Mouse (Mus musculus) gastrocnemius, adult 2 months (tissue): ENCODE results near the gene Fam168a. TPM values are rescaled to one million over a fixed set of nuclear protein-coding genes. Genes with fewer than 3 reads are reported as not detected.

Source experiments
- DNase-seq: peaks from one replicate; pipeline ENCODE4 v3.0.0; 2022
- H3K27ac ChIP-seq: fragments of 200-600 bp; 2 replicates; pipeline ENCODE4 v1.8.1; 2022; ENCODE audit warnings: mild to moderate bottlenecking
- H3K4me3 ChIP-seq: fragments of 200-600 bp; 2 replicates; pipeline ENCODE4 v1.8.1; 2022; ENCODE audit warnings: mild to moderate bottlenecking, moderate library complexity
- CTCF ChIP-seq: fragments of 200-600 bp; IDR thresholded peaks from 2 replicates; pipeline ENCODE4 v1.8.1; 2022; ENCODE audit warnings: antibody characterized with exemption, mild to moderate bottlenecking, moderate library complexity
- intact Hi-C: fragments of 180-260 bp; cut with DNase I; formaldehyde crosslinking; loops from one replicate; pipeline ENCODE4 v1.15.1; 2025
- total RNA-seq, 2 experiments: library from RNA; stranded (reverse); gene quantifications; 2 replicates each; pipeline ENCODE4 v1.2.3; 2021

Fam168a gene
- total RNA-seq, 2 experiments from 2014 or later, result 43.6 to 44.3 TPM

DNA sequence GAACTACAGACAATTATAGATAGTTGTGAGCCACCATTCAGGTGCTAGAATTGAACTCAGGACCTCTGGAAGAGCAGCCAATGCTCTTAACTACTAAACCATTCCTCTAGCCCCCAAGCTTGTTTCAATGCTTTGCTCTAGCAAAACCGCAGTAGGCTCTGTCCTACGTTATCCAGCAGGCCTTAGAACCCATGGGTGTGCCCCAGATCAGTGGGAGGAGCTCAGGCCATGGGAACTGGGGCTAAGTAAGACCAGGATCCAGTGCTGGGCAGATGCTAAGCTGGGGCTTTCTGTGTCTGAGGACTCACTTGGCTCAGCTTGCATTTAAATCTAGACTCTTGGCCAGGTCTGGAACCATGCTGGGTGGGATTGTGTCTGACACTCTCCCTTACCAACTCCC lies 161.1 kb downstream of the Fam168a start:
- no peak overlapping the region for H3K27ac ChIP-seq
- intact Hi-C loops, result loop anchor here (5.0 kb wide), 2 partner anchors 70 to 180 kb away; no protein-coding TSS in a partner anchor
- H3K4me3 ChIP-seq, result no peak overlapping the region
- DNase-seq, result no peak
- TF ChIP-seq CTCF, result no peak

DNA sequence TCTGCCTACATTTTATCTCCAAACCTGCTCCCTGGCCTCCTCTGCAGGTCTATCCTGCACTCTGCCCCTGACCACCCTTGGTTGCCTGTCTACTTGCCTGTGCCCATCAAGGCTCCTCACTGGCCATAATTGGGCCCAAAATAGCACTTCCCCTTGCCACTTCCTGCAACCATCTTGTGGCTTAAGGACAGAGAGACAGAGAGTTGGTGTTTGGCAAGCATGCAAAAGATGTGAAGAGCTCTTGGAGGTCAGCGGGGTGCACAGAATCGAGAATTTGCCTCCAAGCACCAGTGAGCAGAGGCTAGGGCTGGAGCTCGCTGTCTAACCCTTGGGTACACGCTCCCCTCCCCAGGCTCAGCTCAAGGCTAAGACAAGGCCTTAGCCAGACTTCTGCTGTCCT lies 162.1 kb downstream of the Fam168a start:
- H3K27ac ChIP-seq, result peak overlapping the region; percentile 51; the same call in 1 of the 2 replicates
- H3K4me3 ChIP-seq, result no peak overlapping the region
- intact Hi-C loops, result loop anchor here (5.0 kb wide), 2 partner anchors 71 to 181 kb away; no protein-coding TSS in a partner anchor
- no peak for DNase-seq
- TF ChIP-seq CTCF, result no peak

DNA sequence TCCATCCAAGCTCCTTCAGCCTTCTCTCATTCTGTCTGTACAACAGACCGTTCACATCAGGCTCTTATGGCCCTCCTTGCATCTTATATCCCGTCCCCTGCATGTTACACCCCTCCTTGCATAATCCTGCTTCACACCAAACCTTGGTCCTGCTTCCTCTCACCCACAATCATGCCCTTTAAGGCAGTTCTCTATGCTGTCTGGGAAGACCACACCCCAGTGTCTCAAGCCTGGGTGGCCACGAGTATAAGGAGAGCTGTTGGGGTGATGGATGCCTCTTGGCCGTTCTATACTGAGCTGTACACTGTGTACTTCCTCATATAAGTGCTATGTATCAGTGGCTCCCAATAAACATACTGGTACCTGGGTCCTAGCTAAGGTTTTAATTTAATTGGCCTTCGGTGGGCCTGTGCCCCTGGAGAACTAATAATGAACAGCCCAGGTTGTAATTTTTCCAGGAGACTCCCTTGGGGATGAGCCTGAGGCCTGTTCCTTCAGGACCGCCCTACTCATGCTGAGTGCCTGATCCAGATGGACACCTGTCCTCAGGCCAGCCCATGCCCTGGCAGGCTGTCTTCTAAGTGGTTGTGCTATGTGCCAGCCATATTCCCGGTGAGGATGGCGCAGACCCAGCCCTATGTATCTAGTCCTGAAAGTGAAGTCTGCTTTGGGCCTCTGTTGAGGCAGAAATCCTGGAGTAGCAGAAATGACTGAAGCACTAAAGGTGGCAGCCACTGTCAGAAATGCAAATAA lies 163.6 kb downstream of the Fam168a start:
- DNase-seq, result peak; percentile 74
- peak overlapping the region; percentile 56 for H3K27ac ChIP-seq
- intact Hi-C loops, result loop anchor here (5.0 kb wide), 2 partner anchors 73 to 183 kb away; no protein-coding TSS in a partner anchor
- no peak for TF ChIP-seq CTCF
- H3K4me3 ChIP-seq, result no peak overlapping the region

DNA sequence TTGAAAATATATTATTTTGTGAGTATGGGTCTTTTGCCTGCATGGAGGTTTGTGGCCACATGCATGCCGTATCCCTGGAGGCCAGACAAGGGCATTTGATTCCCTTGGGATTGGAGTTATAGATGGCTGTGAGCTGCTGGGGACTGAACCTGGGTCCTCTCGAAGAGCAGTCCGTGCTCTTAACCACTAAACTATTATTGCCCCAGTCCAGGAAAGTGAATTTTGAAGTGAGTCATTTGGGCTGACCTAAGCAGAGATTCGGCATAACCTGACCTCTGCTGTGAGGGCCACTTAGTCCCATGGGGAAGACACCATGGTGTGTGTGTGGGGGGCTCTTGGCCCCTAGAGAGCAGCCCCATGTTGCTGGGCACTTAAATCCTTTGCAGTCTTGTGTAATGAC lies 164.9 kb downstream of the Fam168a start:
- intact Hi-C loops, result no loop called here
- no peak for TF ChIP-seq CTCF
- Histone ChIP-seq H3K27ac (no peak overlapping the region), H3K4me3 (no peak overlapping the region)
- DNase-seq, result no peak

DNA sequence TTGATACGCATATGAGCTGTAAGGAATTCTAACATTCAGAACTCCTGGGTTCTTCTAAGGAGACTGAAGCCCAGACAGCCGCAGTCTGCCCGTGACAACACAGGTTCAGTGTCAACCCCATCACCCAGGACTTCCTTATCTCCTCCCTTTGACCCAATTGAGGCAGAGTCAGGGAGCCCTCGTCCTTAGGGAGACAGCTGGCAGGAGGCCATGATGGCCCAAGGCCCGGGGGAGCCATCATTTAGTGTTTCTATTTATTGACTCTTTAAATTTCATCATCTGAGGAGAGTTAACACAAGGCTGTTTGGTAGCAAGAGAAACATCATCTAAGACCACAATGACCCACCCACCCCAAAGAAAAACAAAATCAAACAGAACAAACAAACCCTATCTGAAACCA lies 165.5 kb downstream of the Fam168a start:
- no peak overlapping the region for H3K27ac ChIP-seq
- intact Hi-C loops, result no loop called here
- no peak for TF ChIP-seq CTCF
- DNase-seq, result peak; percentile 45
- no peak overlapping the region for H3K4me3 ChIP-seq

DNA sequence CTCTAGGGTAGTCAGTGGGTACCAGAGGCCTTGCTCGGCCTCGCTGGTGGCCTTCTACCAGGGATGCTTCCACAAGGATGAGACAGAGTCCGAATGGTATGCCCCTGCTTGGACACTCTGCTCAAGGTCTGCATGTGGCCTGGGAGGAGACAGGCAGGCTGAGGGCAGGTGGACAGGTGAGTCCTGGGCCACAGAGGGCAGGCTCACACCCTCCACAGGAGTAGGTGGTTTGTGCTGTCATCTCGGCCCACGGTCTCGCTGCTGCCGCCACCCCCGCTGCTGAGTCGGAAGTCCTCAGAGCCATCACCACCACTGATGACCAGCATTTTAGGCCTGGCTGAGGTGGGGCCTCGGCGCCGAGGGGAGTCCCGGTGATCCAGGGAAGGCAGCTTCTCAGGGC lies 166.8 kb downstream of the Fam168a start:
- intact Hi-C loops, result no loop called here

DNA sequence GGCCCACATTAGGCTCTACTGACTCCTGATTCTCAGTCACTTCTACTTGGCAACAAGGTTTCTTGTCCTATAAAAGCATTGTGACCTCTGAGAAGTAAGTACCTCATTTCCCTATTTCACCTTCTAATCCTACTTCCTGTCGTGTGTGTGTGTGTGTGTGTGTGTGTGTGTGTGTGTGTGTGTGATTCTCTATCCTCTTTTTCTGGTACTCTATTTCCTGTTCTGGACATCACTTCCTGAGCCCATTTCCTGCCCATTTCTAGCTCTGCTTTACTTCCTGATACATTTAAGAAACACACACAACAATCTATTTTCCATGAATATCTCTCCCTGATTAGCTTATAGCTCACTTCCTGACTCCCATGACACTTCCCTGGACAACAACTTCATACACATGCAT lies 169.4 kb downstream of the Fam168a start:
- H3K27ac ChIP-seq, result no peak overlapping the region
- no peak for TF ChIP-seq CTCF

More for the DNA sequence above, 166.8 kb downstream of the Fam168a start:
- H3K27ac ChIP-seq, result no peak overlapping the region; the same call in 1 of the 2 replicates
- no peak for TF ChIP-seq CTCF
- no peak for DNase-seq
- no peak overlapping the region for H3K4me3 ChIP-seq

DNA sequence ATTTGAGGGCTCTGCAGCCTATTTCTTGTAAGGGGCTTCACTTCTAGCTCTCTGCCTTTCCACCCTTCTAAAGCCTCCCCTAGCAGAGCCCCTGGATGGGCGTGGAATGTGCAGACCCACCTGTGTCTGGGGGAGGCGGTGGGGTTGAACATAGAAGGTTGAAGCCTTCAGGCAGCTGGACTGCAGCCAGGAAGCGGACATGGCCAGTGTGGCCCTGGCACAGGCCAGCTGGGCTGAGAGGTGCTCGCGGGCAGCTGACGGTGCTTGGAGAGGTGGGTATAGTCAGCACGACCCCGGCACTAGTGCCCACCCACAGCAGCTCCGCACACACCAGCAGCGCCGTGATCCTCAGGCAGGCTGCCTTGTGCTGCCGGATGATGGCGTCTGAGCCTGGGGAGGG lies 169.9 kb downstream of the Fam168a start:
- peak; percentile 43 for DNase-seq
- intact Hi-C loops, result loop anchor here (5.0 kb wide), 1 partner anchor 39 kb away; no protein-coding TSS in a partner anchor
- TF ChIP-seq CTCF, result no peak
- Histone ChIP-seq H3K4me3 (no peak overlapping the region), H3K27ac (no peak overlapping the region)

More for the DNA sequence above, 169.4 kb downstream of the Fam168a start:
- intact Hi-C loops, result loop anchor here (5.0 kb wide), 1 partner anchor 39 kb away; no protein-coding TSS in a partner anchor
- no peak overlapping the region for H3K4me3 ChIP-seq
- no peak for DNase-seq

DNA sequence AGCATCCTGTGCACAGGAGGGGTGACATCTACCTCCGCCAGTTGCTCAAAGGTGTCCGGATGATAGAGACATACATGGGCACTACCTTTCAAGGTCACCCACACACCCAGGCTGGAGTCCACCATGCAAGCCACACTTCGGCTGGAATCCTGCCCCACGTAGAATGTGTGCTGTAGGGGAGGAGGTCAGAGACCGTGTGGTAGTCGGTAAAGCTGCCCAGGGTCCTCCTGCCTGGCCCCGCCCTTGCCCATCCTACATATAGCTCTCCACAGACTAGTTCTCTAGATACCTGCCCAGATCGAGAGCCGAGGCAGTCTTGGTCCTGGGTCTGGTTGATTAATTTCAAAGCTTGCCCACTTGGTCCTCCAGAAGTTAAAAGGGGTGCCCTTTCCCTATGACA lies 170.3 kb downstream of the Fam168a start:
- DNase-seq, result peak; percentile 13
- Histone ChIP-seq H3K4me3 (no peak overlapping the region), H3K27ac (no peak overlapping the region)
- intact Hi-C loops, result loop anchor here (5.0 kb wide), 1 partner anchor 39 kb away; no protein-coding TSS in a partner anchor
- TF ChIP-seq CTCF, result no peak

DNA sequence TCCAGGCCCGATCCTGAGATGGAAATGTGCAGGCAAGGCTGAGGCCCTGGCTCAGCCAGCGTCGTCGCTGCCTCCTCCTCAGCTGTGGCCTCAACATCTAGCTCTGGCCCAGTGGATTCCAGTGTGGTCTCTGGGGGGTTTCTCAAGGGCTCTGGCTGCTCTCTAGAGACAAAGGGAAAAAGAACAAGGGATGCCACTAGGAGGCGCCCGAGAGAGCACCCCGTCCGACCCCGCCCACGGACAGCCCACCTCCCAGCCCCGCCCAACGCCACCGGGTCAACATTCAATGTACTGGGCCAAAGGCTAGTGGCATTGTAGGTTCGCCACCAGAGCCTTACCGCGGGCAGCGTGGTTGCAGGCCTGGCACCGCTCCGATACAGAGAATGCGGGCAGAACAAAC lies 173.2 kb downstream of the Fam168a start:
- peak; percentile 76 for DNase-seq
- no peak overlapping the region for H3K4me3 ChIP-seq
- H3K27ac ChIP-seq, result peak overlapping the region; percentile 31; the same call in 1 of the 2 replicates
- peak; percentile 61 for TF ChIP-seq CTCF
- intact Hi-C loops, result loop anchor here (5.0 kb wide), 1 partner anchor 42 kb away; no protein-coding TSS in a partner anchor

DNA sequence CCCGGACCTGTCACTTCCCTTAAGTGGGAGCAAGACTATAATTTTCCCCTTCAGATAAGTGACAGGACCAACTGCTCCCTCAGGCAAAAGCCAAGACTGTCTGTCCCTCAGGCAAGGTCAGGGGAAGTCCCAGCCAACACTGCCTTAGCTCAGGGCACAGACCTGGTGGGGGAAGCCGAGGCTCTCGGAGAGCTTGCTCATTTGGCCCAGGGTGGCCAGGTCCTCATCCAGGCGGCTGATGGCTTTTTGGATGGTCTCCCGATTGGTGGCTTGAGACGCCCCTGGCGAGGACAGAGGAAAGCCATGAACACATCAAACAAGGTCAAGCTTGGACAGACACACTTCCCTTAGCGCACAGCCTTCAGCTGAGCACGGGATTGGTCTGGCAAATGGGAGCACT lies 175.1 kb downstream of the Fam168a start:
- TF ChIP-seq CTCF, result no peak
- H3K4me3 ChIP-seq, result peak overlapping the region; percentile 40
- DNase-seq, result peak; percentile 92
- intact Hi-C loops, result loop anchor here (2.0 kb wide), 1 partner anchor 29 kb away; no protein-coding TSS in a partner anchor
- peak overlapping the region; percentile 87 for H3K27ac ChIP-seq

DNA sequence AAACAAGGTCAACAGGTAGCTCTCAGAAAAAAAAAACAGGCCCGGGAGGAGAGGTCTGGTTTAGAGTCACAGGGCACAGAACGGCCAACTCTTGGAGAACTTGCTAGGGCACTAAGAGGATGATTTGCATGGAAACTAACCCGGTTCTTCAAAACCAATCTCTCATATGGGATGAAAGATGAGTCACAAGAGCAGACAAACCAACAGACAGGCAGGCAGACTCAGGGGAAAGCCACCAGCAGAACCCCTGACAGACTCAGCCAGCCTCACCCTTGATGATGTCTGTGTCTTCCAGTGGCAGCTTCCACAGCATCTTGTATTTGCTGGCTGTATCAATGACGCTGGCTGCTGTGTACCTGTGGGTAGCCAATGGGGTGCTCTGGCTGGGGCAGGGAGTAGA lies 175.5 kb downstream of the Fam168a start:
- no peak for TF ChIP-seq CTCF
- DNase-seq, result peak; percentile 20
- no peak overlapping the region for H3K4me3 ChIP-seq
- intact Hi-C loops, result loop anchor here (2.0 kb wide), 1 partner anchor 29 kb away; no protein-coding TSS in a partner anchor
- H3K27ac ChIP-seq, result peak overlapping the region; percentile 87

DNA sequence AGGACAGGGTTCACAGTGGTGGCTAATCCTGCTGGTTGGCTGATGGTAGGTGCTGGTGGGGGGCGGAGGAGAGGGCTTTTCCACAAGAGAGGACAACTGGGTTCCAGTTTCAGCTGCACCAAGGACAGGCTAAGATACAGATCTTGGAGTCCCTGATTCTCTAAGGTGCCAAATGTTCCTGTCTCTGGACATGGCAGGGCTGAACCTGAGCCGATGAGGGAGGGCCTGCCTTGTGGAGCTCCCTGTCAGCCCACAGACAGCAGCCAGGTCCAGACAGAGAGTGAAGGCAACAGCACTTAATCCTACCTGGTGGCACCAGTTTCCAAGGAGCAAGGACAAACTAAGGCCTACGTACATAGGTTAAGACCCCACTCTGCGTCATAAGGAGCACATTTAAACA lies 178.0 kb downstream of the Fam168a start:
- peak; percentile 68 for DNase-seq
- peak overlapping the region; percentile 87 for H3K27ac ChIP-seq
- no peak for TF ChIP-seq CTCF
- intact Hi-C loops, result no loop called here
- H3K4me3 ChIP-seq, result no peak overlapping the region
